11 mouse cellular contexts compared by ENCODE assay signal in genomic region chr19:45615415-45616213, GRCm38 (mm10). TPM values are rescaled to one million over a fixed set of nuclear protein-coding genes. Genes with fewer than 3 reads are reported as not detected.
DNase-seq lines count a peak whose midpoint lies in the region; ATAC-seq and TF ChIP-seq lines count a peak whose summit lies in the region.
"Had no signal": no experiment of that assay in that cellular context is flagged by ENCODE, and none has a peak within 500 bp of the region (broad histone marks: within the 10 kb centered on the region; RNA-seq: fewer than 3 reads in every experiment).

No protein-coding gene starts in this region.

- ATAC-seq in neural tube, embryonic 12.5 days (ENCODE audit: low FRiP score, low read depth) = peak; percentile 17; the same call in 1 of the 2 replicates
- ATAC-seq in neural tube, embryonic 15.5 days (ENCODE audit: low FRiP score) = no peak
- peak; percentile 70 for ATAC-seq in liver, embryonic 14.5 days (ENCODE audit: insufficient read depth)
- ATAC-seq in stomach, embryonic 16.5 days (ENCODE audit: insufficient read depth, low FRiP score) = peak; percentile 49; the same call in 1 of the 2 replicates

- no peak overlapping the region for H3K4me2 ChIP-seq in neural tube, embryonic 12.5 days (replicated peaks)
- no peak overlapping the region for H3K4me2 ChIP-seq in neural tube, embryonic 15.5 days
- no peak overlapping the region for H3K4me2 ChIP-seq in liver, embryonic 14.5 days (ENCODE audit: low read depth)
- H3K4me2 ChIP-seq in stomach, embryonic 16.5 days (ENCODE audit: low read depth, low read length) = no peak overlapping the region

- 70% methylated on average over 12 of the region's 12 CpGs for WGBS in heart, embryonic 10.5 days
- 90% methylated on average over 12 of the region's 12 CpGs for WGBS in heart, adult 2 months
- WGBS in neural tube, embryonic 12.5 days = 38% methylated on average over 12 of the region's 12 CpGs
- WGBS in neural tube, embryonic 15.5 days = 36% methylated on average over 12 of the region's 12 CpGs
- WGBS in liver, embryonic 14.5 days (ENCODE audit: insufficient replicate concordance) = 69% methylated on average over 12 of the region's 12 CpGs
- 65% methylated on average over 12 of the region's 12 CpGs for WGBS in stomach, embryonic 16.5 days

- H3K9me3 ChIP-seq in heart, embryonic 10.5 days = no peaks in the 10 kb centered on the region
- no peaks in the 10 kb centered on the region for H3K9me3 ChIP-seq in neural tube, embryonic 12.5 days
- H3K9me3 ChIP-seq in neural tube, embryonic 15.5 days (replicated peaks) = no peaks in the 10 kb centered on the region
- H3K9me3 ChIP-seq in liver, embryonic 14.5 days (ENCODE audit: control insufficient read depth, low read length) = no peaks in the 10 kb centered on the region
- H3K9me3 ChIP-seq in stomach, embryonic 16.5 days (replicated peaks; ENCODE audit: control insufficient read depth, low read length) = no peaks in the 10 kb centered on the region

- no peak for TF ChIP-seq POLR2A in heart, adult 2 months (IDR thresholded peaks at IDR 0.05; ENCODE audit: insufficient read depth, low read depth, low read length)

- DNase-seq in heart, embryonic 10.5 days (ENCODE audit: low spot score) = no peak
- DNase-seq in heart, adult 2 months = no peak
- no peak for DNase-seq in liver, embryonic 14.5 days (ENCODE audit: low read depth in 3 of 3, low spot score in 3 of 3)
- no peak for DNase-seq in cerebellum, postnatal 25 days
- DNase-seq in natural killer cell, adult 2 months (ENCODE audit: low spot score in 2 of 2) = no peak
- DNase-seq: gastrocnemius, postnatal 25 days; kidney, adult 2 months; lung, postnatal 4 days had no signal

- no peak for TF ChIP-seq EP300 in heart, adult 2 months (IDR thresholded peaks at IDR 0.05; ENCODE audit: insufficient read depth, low read depth, low read length)
- TF ChIP-seq EP300 in liver, embryonic 14.5 days (IDR thresholded peaks at IDR 0.05; ENCODE audit: low read depth) = no peak

- peaks cover 3% of the 10 kb centered on the region; the same call in 1 of the 2 replicates for H3K27me3 ChIP-seq in heart, embryonic 10.5 days (ENCODE audit: insufficient read depth, poor library complexity, severe bottlenecking)
- no peaks in the 10 kb centered on the region for H3K27me3 ChIP-seq in heart, adult 2 months (ENCODE audit: control insufficient read depth, insufficient read depth, low read length)
- peaks cover 8% of the 10 kb centered on the region; the same call in 1 of the 2 replicates for H3K27me3 ChIP-seq in neural tube, embryonic 12.5 days (replicated peaks)
- H3K27me3 ChIP-seq in neural tube, embryonic 15.5 days (replicated peaks) = no peaks in the 10 kb centered on the region
- H3K27me3 ChIP-seq in liver, embryonic 14.5 days (ENCODE audit: control insufficient read depth, insufficient read depth, low read length) = no peaks in the 10 kb centered on the region
- H3K27me3 ChIP-seq in stomach, embryonic 16.5 days (ENCODE audit: control insufficient read depth, insufficient read depth, low read length) = no peaks in the 10 kb centered on the region

- H3K9ac ChIP-seq in heart, adult 2 months (ENCODE audit: low read depth, low read length) = no peak overlapping the region
- 0 out of 2 replicates have a peak overlapping the region, but pooled peaks have one; percentile 8 for H3K9ac ChIP-seq in neural tube, embryonic 12.5 days
- H3K9ac ChIP-seq in neural tube, embryonic 15.5 days (replicated peaks) = no peak overlapping the region
- no peak overlapping the region for H3K9ac ChIP-seq in liver, embryonic 14.5 days (replicated peaks)
- H3K9ac ChIP-seq in stomach, embryonic 16.5 days (ENCODE audit: low read length) = 0 out of 2 replicates have a peak overlapping the region, but pooled peaks have one; percentile 17

- peaks cover 3% of the 10 kb centered on the region; the same call in 1 of the 2 replicates for H3K36me3 ChIP-seq in heart, embryonic 10.5 days
- no peaks in the 10 kb centered on the region for H3K36me3 ChIP-seq in heart, adult 2 months (ENCODE audit: control insufficient read depth, insufficient read depth, low read length)
- H3K36me3 ChIP-seq in neural tube, embryonic 12.5 days = no peaks in the 10 kb centered on the region
- H3K36me3 ChIP-seq in neural tube, embryonic 15.5 days = no peaks in the 10 kb centered on the region
- no peaks in the 10 kb centered on the region for H3K36me3 ChIP-seq in liver, embryonic 14.5 days (replicated peaks; ENCODE audit: control insufficient read depth, insufficient read depth, low read depth)
- H3K36me3 ChIP-seq in stomach, embryonic 16.5 days (ENCODE audit: control insufficient read depth, insufficient read depth, low read length) = no peaks in the 10 kb centered on the region; the same call in 1 of the 2 replicates

- H3K4me1 ChIP-seq in heart, embryonic 10.5 days = peaks cover 44% of the 10 kb centered on the region
- no peaks in the 10 kb centered on the region for H3K4me1 ChIP-seq in heart, adult 2 months (ENCODE audit: control insufficient read depth, insufficient read depth, low read length)
- peaks cover 25% of the 10 kb centered on the region for H3K4me1 ChIP-seq in neural tube, embryonic 12.5 days
- H3K4me1 ChIP-seq in neural tube, embryonic 15.5 days = peaks cover 28% of the 10 kb centered on the region
- H3K4me1 ChIP-seq in liver, embryonic 14.5 days (replicated peaks; ENCODE audit: control insufficient read depth in 2 of 2, insufficient read depth in 2 of 2, low read length in 1 of 2) = peaks cover 0 to 3% of the 10 kb centered on the region in 2 experiments; a peak in 3 of 4 replicates
- H3K4me1 ChIP-seq in stomach, embryonic 16.5 days (ENCODE audit: control insufficient read depth, insufficient read depth, low read length) = peaks cover 19% of the 10 kb centered on the region

- intact Hi-C loops in heart, adult 2 months (cut with DNase I) = no loop called here

- no peak overlapping the region for H3K4me3 ChIP-seq in heart, embryonic 10.5 days
- no peak overlapping the region for H3K4me3 ChIP-seq in heart, adult 2 months
- H3K4me3 ChIP-seq in neural tube, embryonic 12.5 days = no peak overlapping the region
- no peak overlapping the region for H3K4me3 ChIP-seq in neural tube, embryonic 15.5 days (replicated peaks)
- no peak overlapping the region for H3K4me3 ChIP-seq in liver, embryonic 14.5 days (ENCODE audit: insufficient read depth in 1 of 2, low read depth in 2 of 2, low read length in 2 of 2)
- no peak overlapping the region for H3K4me3 ChIP-seq in stomach, embryonic 16.5 days (replicated peaks; ENCODE audit: low read length)

- H3K27ac ChIP-seq in heart, embryonic 10.5 days = peak overlapping the region; percentile 52
- no peak overlapping the region for H3K27ac ChIP-seq in heart, adult 2 months
- H3K27ac ChIP-seq in neural tube, embryonic 12.5 days = no peak overlapping the region
- H3K27ac ChIP-seq in neural tube, embryonic 15.5 days (replicated peaks) = no peak overlapping the region
- no peak overlapping the region for H3K27ac ChIP-seq in liver, embryonic 14.5 days
- no peak overlapping the region for H3K27ac ChIP-seq in stomach, embryonic 16.5 days (ENCODE audit: low read length)

- TF ChIP-seq CTCF in heart, adult 2 months (IDR thresholded peaks at IDR 0.05) = no peak
- no peak for TF ChIP-seq CTCF in liver, embryonic 14.5 days (IDR thresholded peaks at IDR 0.05; ENCODE audit: low read depth)

- H3K79me2 ChIP-seq in heart, adult 2 months (replicated peaks; ENCODE audit: control insufficient read depth, insufficient read depth, low read length) = no peaks in the 10 kb centered on the region

RNA-seq across cellular contexts. Expression of gene Fbxw4, which starts 44.5 kb away (rescaled TPM):
- 5.5 and 6.0 TPM in 2 replicates for polyA plus RNA-seq in heart, embryonic 10.5 days (2016; fragmentation: Nextera tagmentation; extraction: Ambion mirVana)
- total RNA-seq in heart, adult 2 months (2021) = 10 to 100 TPM; 28.1 to 31.2 TPM
- polyA plus RNA-seq in heart, adult 2 months (2012; rRNA removed) = 61.5 and 73.0 TPM in 2 replicates
- 5.4 and 5.9 TPM in 2 replicates for polyA plus RNA-seq in neural tube, embryonic 12.5 days (2016; fragmentation: Nextera tagmentation; extraction: Ambion mirVana)
- polyA plus RNA-seq in neural tube, embryonic 15.5 days (2015; fragmentation: Nextera tagmentation; extraction: Ambion mirVana) = 8.2 and 8.4 TPM in 2 replicates
- 14.5 and 18.9 TPM in 2 replicates for polyA plus RNA-seq in liver, embryonic 14.5 days (2012; rRNA removed)
- 2.5 and 3.1 TPM in 2 replicates for polyA plus RNA-seq in liver, embryonic 14.5 days (2014; fragmentation: Nextera tagmentation; extraction: Ambion mirVana)
- polyA plus RNA-seq in stomach, embryonic 16.5 days (2015; fragmentation: Nextera tagmentation; extraction: Ambion mirVana) = 2.8 and 5.4 TPM in 2 replicates

RNA-seq across cellular contexts. Expression of gene Gm17018, which starts 55.2 kb away (rescaled TPM):
- polyA plus RNA-seq in heart, embryonic 10.5 days (2016; fragmentation: Nextera tagmentation; extraction: Ambion mirVana) = 32.5 and 35.0 TPM in 2 replicates
- 10 to 100 TPM; 22.1 to 22.4 TPM for total RNA-seq in heart, adult 2 months (2021)
- polyA plus RNA-seq in heart, adult 2 months (2012; rRNA removed) = 6.1 and 10.2 TPM in 2 replicates
- 52.7 and 54.5 TPM in 2 replicates for polyA plus RNA-seq in neural tube, embryonic 12.5 days (2016; fragmentation: Nextera tagmentation; extraction: Ambion mirVana)
- 76.7 and 80.3 TPM in 2 replicates for polyA plus RNA-seq in neural tube, embryonic 15.5 days (2015; fragmentation: Nextera tagmentation; extraction: Ambion mirVana)
- 3.5 and 7.5 TPM in 2 replicates for polyA plus RNA-seq in liver, embryonic 14.5 days (2012; rRNA removed)
- 15.5 and 19.0 TPM in 2 replicates for polyA plus RNA-seq in liver, embryonic 14.5 days (2014; fragmentation: Nextera tagmentation; extraction: Ambion mirVana)
- polyA plus RNA-seq in stomach, embryonic 16.5 days (2015; fragmentation: Nextera tagmentation; extraction: Ambion mirVana) = 40.1 and 43.4 TPM in 2 replicates

RNA-seq across cellular contexts. Expression of gene Poll, which starts 55.3 kb away (rescaled TPM):
- polyA plus RNA-seq in heart, embryonic 10.5 days (2016; fragmentation: Nextera tagmentation; extraction: Ambion mirVana) = 19.2 and 19.4 TPM in 2 replicates
- total RNA-seq in heart, adult 2 months (2021) = 1 to 10 TPM; 9.7 to 9.8 TPM
- 9.5 and 10.7 TPM in 2 replicates for polyA plus RNA-seq in heart, adult 2 months (2012; rRNA removed)
- polyA plus RNA-seq in neural tube, embryonic 12.5 days (2016; fragmentation: Nextera tagmentation; extraction: Ambion mirVana) = 15.3 and 16.3 TPM in 2 replicates
- 11.0 and 11.6 TPM in 2 replicates for polyA plus RNA-seq in neural tube, embryonic 15.5 days (2015; fragmentation: Nextera tagmentation; extraction: Ambion mirVana)
- 3.4 and 3.7 TPM in 2 replicates for polyA plus RNA-seq in liver, embryonic 14.5 days (2012; rRNA removed)
- polyA plus RNA-seq in liver, embryonic 14.5 days (2014; fragmentation: Nextera tagmentation; extraction: Ambion mirVana) = 4.1 and 5.0 TPM in 2 replicates
- 12.5 and 13.2 TPM in 2 replicates for polyA plus RNA-seq in stomach, embryonic 16.5 days (2015; fragmentation: Nextera tagmentation; extraction: Ambion mirVana)

Comparison
In these comparisons a context has a peak if more than half of its experiments do, and no peak if none do; other contexts are left out.
1. H3K9ac ChIP-seq: peak in neural tube, embryonic 12.5 days (single experiment) and stomach, embryonic 16.5 days (single experiment); none in heart, adult 2 months (single experiment), neural tube, embryonic 15.5 days (single experiment) and liver, embryonic 14.5 days (single experiment).